Mouse (Mus musculus) left cerebral cortex, adult 11 months (tissue): Measurements from ENCODE around the gene Syndig1l.

ENCODE experiments used
- DNase-seq: peaks from one replicate; pipeline ENCODE4 v3.0.0; 2022; ENCODE audit warnings: low spot score

Gene Syndig1l

DNA sequence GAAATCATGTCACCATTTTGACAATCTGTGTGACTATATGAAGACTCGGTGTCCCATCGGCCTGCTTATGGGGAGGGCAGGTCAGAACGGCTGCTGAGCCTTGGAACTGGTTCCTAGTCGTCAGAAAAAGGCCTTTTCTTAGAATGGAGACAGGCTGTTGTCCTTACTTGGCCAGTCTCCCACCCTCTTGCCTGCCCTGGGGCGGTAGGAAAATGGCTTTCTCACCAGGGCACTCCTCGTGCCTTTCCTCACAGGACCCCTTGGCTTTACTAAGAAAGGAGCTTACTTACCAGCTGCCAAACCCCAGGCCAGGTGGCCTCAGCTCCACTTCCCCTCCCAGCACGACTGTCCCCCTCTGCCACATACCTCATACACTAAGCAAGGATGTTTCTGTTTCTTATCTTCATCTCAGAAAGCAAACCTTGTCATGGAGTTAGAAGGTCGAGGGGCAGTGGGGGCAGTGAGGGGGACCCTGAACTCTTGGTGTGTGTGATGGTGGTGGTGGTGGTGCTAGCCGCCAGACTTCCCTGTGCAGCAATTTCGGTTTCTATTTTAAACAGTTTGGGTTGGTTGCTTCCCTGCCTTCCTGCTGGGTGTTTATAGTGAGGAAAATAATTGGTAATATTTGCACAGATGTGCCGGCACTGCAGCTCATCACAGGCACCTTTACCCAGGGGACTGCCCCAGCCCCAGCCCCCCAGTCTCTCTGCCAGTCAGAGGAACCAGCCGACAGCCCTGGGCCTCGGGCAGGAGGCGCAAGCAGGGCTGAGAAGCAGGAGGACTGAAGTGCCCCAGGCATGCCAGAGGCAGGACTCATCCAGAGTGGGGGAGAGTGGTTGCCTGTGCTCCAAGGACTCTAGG, 23.7 kb downstream of the Syndig1l start:
- DNase-seq, result no peak

DNA sequence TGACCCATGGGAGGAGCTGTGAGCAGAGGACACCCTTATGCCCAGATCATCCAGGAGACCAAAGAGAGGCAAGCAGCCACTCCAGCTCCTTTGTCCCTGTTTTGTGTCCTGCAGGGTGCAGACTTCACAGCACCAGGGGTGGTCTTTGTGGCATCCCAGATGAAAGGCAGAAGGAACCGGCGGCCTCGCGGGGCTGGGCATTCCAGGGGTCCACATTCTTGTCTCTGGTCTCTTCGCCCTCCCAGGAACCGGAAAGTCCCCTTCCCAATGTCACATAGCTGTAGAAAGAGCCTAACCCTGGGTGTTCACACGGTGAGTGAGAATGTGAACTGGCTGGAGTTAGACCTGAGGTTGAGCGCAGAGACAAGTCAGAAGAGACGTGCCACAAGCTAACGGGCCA, 27.0 kb downstream of the Syndig1l start:
- no peak for DNase-seq

DNA sequence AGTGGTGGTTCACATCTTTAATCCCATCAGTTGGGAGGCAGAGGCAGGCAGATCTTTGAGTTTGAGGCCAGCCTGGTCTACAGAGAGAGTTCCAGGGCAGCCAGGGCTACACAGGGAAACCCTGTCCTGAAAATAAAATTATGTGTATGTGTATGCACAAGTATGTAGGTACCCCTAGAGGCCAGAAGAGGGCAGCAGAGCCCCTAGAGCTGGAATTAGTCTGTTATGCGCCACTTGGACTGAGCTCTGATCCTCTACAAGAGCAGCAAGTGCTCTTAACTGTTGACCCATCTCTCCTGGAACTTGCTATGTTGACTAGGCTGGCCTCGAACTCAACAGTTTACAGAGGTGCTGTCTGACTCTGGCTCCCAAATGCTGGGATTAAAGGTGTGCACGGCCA, 28.1 kb downstream of the Syndig1l start:
- DNase-seq, result no peak

DNA sequence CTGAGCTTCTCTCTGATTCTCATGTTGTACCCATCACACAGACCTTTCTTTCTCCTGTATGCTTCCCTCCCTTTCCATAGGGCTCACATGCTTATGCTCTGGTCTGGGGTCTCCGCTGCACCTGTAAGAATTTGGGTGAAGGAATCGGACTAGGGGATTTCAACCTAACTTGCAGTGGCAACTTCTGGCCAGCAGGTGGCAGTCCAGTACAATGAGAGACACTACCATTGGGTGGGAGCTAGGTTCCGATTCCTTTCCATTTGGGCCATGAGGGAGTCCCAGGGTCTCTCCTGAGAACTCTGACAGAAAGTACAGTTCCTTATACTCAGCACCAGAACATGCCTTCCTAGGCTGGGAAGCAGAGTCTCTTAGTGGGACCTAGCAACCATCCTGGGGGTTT, 44.7 kb downstream of the Syndig1l start:
- no peak for DNase-seq

DNA sequence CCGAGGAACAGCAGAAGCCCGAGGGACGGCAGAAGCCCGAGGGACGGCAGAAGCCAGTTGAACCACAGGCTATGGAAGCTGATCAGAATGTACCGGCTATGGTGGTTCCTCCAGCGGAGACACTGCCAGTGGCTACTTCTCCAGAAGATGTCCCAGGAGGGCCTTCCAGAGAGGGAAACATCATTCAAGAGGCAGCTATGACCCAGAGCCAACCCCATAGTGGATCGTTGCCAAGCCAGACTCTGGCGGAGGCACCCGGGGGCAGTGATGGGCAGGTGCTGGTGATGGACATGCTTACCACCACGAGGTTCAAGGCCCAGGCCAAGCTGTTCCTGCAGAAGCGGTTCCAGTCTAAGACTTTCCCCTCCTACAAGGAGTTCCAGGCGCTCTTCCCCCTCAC, 48.4 kb downstream of the Syndig1l start:
- DNase-seq, result no peak

DNA sequence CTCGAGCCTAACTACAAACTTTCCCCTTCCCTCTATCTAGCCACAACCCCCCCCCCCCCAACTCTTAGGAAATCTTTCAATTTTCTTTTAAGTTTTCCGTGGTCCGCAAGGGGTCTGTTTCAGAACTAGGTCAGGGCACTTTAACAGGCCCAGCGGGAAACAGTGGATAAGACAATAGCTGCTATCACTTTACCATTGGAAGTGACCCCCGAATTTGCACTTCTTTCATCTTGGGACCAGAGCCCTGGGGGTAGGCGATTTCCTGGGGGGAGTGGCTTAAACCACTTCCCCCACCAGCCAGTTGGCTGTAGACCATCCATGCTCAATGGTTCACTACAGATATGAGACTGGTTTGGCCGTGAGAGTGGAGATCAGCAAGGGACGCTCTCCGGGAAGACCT, 58.0 kb downstream of the Syndig1l start, which contains the start of gene Vrtn:
Gene Vrtn, plus strand, starts transcription at position 366 of the 400 bp plus-strand sequence.
- no peak for DNase-seq

DNA sequence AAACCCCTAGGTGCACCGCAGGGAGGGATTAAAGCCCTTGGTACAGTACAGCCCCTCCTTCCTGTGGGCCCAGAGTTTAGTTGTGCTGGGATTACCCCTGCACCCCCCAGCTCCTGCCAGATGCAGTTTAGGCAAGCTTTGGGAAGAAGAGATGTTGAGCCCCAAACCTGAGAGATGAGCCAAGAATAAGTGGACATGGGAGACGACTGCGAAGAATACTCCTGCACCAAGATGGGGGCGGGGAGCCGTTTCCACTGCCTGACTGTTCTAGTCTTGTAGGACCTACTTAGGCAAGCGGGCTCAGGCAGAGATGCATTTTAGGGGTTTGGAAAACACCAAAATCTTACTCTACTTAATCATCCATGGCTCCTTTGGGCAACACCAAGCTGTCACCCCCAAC, 58.4 kb downstream of the Syndig1l start:
- DNase-seq, result no peak

DNA sequence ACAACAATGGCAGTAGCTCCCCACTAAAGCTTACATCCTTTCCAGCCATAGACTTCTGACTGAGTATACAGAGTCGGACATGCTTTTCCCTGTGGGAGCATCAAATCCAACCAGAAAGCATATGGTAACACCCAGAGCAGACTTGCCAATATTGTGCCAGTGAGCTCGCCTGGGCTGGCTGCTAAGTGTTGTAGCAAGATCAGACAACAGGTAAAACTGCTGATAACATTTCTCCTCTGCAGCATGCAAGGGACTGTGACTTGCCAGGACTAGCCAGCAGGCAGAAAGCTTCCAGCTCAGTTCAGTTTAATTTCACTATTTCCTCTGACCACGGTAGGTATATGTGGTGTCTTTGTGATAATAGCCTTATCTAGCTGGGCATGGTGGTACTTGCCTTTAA, 66.8 kb downstream of the Syndig1l start:
- no peak for DNase-seq
